Mouse (Mus musculus): ENCODE measurements at regions not wholly inside any gene's neighbourhood (a gene's known extent, or its start where the extent isn't known, plus 50 kb on each side); places are given as distances from the start of the nearest gene placed in this dataset.

- no peak for DNase-seq (ENCODE audit: low read depth, low spot score)
These were observed 264.0 kb downstream of the Matn1 start for GRCm38 (mm10) chr4:131208166-131208565.

GRCm38 (mm10) chr4:131208637-131209036 is 264.5 kb downstream of the Matn1 start:
- DNase-seq (ENCODE audit: low read depth, low spot score), result no peak

- DNase-seq (ENCODE audit: low read depth, low spot score), result no peak
These were observed 268.5 kb downstream of the Matn1 start for GRCm38 (mm10) chr4:131212711-131213110.

GRCm38 (mm10) chr4:131215682-131216081 is 271.5 kb downstream of the Matn1 start:
- DNase-seq (ENCODE audit: low read depth, low spot score), result no peak

GRCm38 (mm10) chr4:131216361-131216760 is 272.2 kb downstream of the Matn1 start:
- DNase-seq (ENCODE audit: low read depth, low spot score), result no peak

- no peak for DNase-seq (ENCODE audit: low read depth, low spot score)
These were observed 272.9 kb downstream of the Matn1 start for GRCm38 (mm10) chr4:131217083-131217482.

GRCm38 (mm10) chr4:131217571-131218155 is 273.5 kb downstream of the Matn1 start:
- no peak for DNase-seq (ENCODE audit: low read depth, low spot score)

- DNase-seq (ENCODE audit: low read depth, low spot score), result no peak
These were observed 276.8 kb downstream of the Matn1 start for GRCm38 (mm10) chr4:131220966-131221365.

- DNase-seq (ENCODE audit: low read depth, low spot score), result no peak
These were observed 286.2 kb downstream of the Matn1 start for GRCm38 (mm10) chr4:131230361-131230760.

GRCm38 (mm10) chr4:131236611-131237031 is 292.4 kb downstream of the Matn1 start:
- DNase-seq (ENCODE audit: low read depth, low spot score), result no peak

- DNase-seq (ENCODE audit: low read depth, low spot score), result no peak
These were observed 294.4 kb downstream of the Matn1 start for GRCm38 (mm10) chr4:131238591-131238990.

GRCm38 (mm10) chr4:131239132-131239531 is 294.9 kb downstream of the Matn1 start:
- no peak for DNase-seq (ENCODE audit: low read depth, low spot score)

- DNase-seq (ENCODE audit: low read depth, low spot score), result no peak
These were observed 296.3 kb downstream of the Matn1 start for GRCm38 (mm10) chr4:131240457-131240856.

GRCm38 (mm10) chr4:131242250-131242649 is 298.1 kb downstream of the Matn1 start:
- DNase-seq (ENCODE audit: low read depth, low spot score), result no peak

GRCm38 (mm10) chr4:131243744-131244387 is 299.7 kb downstream of the Matn1 start:
- DNase-seq (ENCODE audit: low read depth, low spot score), result no peak

- peak; percentile 54 for DNase-seq (ENCODE audit: low read depth, low spot score)
These were observed 308.6 kb downstream of the Matn1 start for GRCm38 (mm10) chr4:131252602-131253442.

GRCm38 (mm10) chr4:131253443-131253817 is 309.2 kb downstream of the Matn1 start:
- no peak for DNase-seq (ENCODE audit: low read depth, low spot score)

- no peak for DNase-seq (ENCODE audit: low read depth, low spot score)
These were observed 310.1 kb downstream of the Matn1 start for GRCm38 (mm10) chr4:131254243-131254642.

- DNase-seq (ENCODE audit: low read depth, low spot score), result no peak
These were observed 310.5 kb downstream of the Matn1 start for GRCm38 (mm10) chr4:131254691-131255090.

- DNase-seq (ENCODE audit: low read depth, low spot score), result no peak
These were observed 317.1 kb downstream of the Matn1 start for GRCm38 (mm10) chr4:131261236-131261635.

- DNase-seq (ENCODE audit: low read depth, low spot score), result no peak
These were observed 318.7 kb downstream of the Matn1 start for GRCm38 (mm10) chr4:131262909-131263308.

GRCm38 (mm10) chr4:131266764-131267163 is 322.6 kb downstream of the Matn1 start:
- no peak for DNase-seq (ENCODE audit: low read depth, low spot score)

- no peak for DNase-seq (ENCODE audit: low read depth, low spot score)
These were observed 323.6 kb downstream of the Matn1 start for GRCm38 (mm10) chr4:131267760-131268159.
